ENCODE assay signal across 7 mouse cellular contexts in the genomic region with DNA sequence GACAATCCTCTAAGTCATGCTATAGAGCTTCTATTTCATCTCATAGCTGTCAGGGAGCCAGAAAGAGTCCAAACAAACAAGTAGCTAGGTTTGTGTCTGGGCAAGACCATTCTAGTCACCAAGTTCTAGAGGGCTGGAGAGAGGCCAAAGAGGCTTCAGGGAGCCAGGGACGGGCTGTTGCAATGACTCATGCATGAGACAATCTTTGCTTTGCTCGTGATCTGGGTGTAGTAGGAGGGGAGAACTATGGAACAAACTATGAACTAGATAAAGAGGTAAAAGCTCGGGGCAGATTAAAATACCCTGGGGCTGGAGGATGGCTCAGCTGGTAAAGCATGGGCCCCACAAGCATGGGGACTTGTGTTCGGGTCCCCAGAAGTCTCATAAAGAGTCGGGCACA. TPM values are rescaled to one million over a fixed set of nuclear protein-coding genes. Genes with fewer than 3 reads are reported as not detected.
A peak's percentile ranks its signal among the peaks of the same experiment; 100 is the strongest.
DNase-seq lines count a peak whose midpoint lies in the region; ATAC-seq and TF ChIP-seq lines count a peak whose summit lies in the region.

No protein-coding gene starts in this region.

- TF ChIP-seq POLR2A in lung, adult 2 months (IDR thresholded peaks at IDR 0.05; ENCODE audit: borderline replicate concordance, extremely low read depth, low read depth, low read length) = no peak

- no peak overlapping the region for H3K4me3 ChIP-seq in lung, adult 2 months (replicated peaks; ENCODE audit: extremely low read depth, low read depth, low read length)

- no peak for ATAC-seq in CD4-positive, CD25-positive, alpha-beta regulatory T cell, adult 4 months

- no peak for TF ChIP-seq CTCF in lung, adult 2 months (IDR thresholded peaks at IDR 0.05; ENCODE audit: insufficient read depth, low read length)

- DNase-seq in right cerebral cortex, postnatal 14 days = peak; percentile 22
- no peak for DNase-seq in right cerebral cortex, postnatal 4 days
- DNase-seq in fat pad, adult 2 months (ENCODE audit: extremely low read depth, low read depth, low spot score) = peak; percentile 95
- peak; percentile 45 for DNase-seq in lung, adult 2 months
- DNase-seq in urinary bladder, postnatal 36 days (ENCODE audit: low spot score in 2 of 2) = peak; percentile 73 to 87
- no peak for DNase-seq in thymus, adult 18-20 months

- 50% methylated on average over 5 of the region's 5 CpGs for WGBS in lung, adult 2 months

- H3K4me1 ChIP-seq in lung, adult 2 months (ENCODE audit: control insufficient read depth, insufficient read depth, low read length) = 0 out of 2 replicates have a peak, but pooled peaks cover 3% of the 10 kb centered on the region

RNA-seq across cellular contexts. Expression of a gene that starts 22.8 kb away (rescaled TPM):
- 21.3 and 27.5 TPM in 2 replicates for polyA plus RNA-seq in lung, adult 2 months (2012; rRNA removed)
- polyA plus RNA-seq in CD4-positive, CD25-positive, alpha-beta regulatory T cell, adult 4 months (2017; shearing (Covaris generic)) = 1 to 10 TPM; 4.8 to 7.9 TPM

RNA-seq across cellular contexts. Expression of a gene that starts 23.0 kb away (rescaled TPM):
- 3.9 and 5.4 TPM in 2 replicates for polyA plus RNA-seq in lung, adult 2 months (2012; rRNA removed)
- polyA plus RNA-seq in CD4-positive, CD25-positive, alpha-beta regulatory T cell, adult 4 months (2017; shearing (Covaris generic)) = not detected

Comparison
In these comparisons a context has a peak if more than half of its experiments do, and no peak if none do; other contexts are left out.
1. DNase-seq: peak in right cerebral cortex, postnatal 14 days (single experiment), fat pad, adult 2 months (single experiment), lung, adult 2 months (single experiment) and urinary bladder, postnatal 36 days (2 of 2); none in right cerebral cortex, postnatal 4 days (single experiment) and thymus, adult 18-20 months (0 of 2).